Mouse (Mus musculus) midbrain, embryonic 12.5 days (tissue): ENCODE measurements around the gene 1700011M02Rik. TPM values are rescaled to one million over a fixed set of nuclear protein-coding genes. Genes with fewer than 3 reads are reported as not detected.
A peak's percentile ranks its signal among the peaks of the same experiment; 100 is the strongest.
"Not testable (repeated sequence)": the region's sequence is repeated elsewhere in the genome, so short reads cannot be mapped to it uniquely, and the experiment has no call there.

Experiments
- ATAC-seq: fragments of 200-750 bp; cut with Nextera tagmentation; 2 replicates; pipeline ENCODE4 v1.8.0; 2017; ENCODE audit warnings: low read depth, moderate TSS enrichment, moderate library complexity; ENCODE audit not compliant: low FRiP score
- H3K27ac ChIP-seq: fragments of 300-500 bp; sonication (generic); replicated peaks from 2 replicates; pipeline ENCODE4 v1.5.1; 2016; ENCODE audit warnings: mild to moderate bottlenecking
- H3K27me3 ChIP-seq: fragments of 300-500 bp; sonication (generic); 2 replicates; pipeline ENCODE4 v1.6.1; 2016; ENCODE audit warnings: mild to moderate bottlenecking
- H3K36me3 ChIP-seq: fragments of 300-500 bp; sonication (generic); 2 replicates; pipeline ENCODE4 v1.6.1; 2016
- H3K4me1 ChIP-seq: fragments of 300-500 bp; sonication (generic); 2 replicates; pipeline ENCODE4 v1.6.1; 2016
- H3K4me2 ChIP-seq: fragments of 300-500 bp; sonication (generic); replicated peaks from 2 replicates; pipeline ENCODE4 v1.6.1; 2016; ENCODE audit warnings: mild to moderate bottlenecking, moderate library complexity
- H3K4me3 ChIP-seq: fragments of 300-500 bp; sonication (generic); 2 replicates; pipeline ENCODE4 v1.5.1; 2016; ENCODE audit warnings: mild to moderate bottlenecking
- H3K9ac ChIP-seq: fragments of 300-500 bp; sonication (generic); replicated peaks from 2 replicates; pipeline ENCODE4 v1.6.1; 2016; ENCODE audit warnings: mild to moderate bottlenecking, moderate library complexity
- H3K9me3 ChIP-seq: fragments of 300-500 bp; sonication (generic); 2 replicates; pipeline ENCODE4 v1.6.1; 2016; ENCODE audit warnings: mild to moderate bottlenecking
- WGBS: fragments of 180-500 bp; shearing (Covaris S2); methylation state at CpG from one replicate; pipeline ENCODE4 v1.1.7; 2016; 5-methylcytosine and 5-hydroxymethylcytosine counted together
- polyA plus RNA-seq: library from polyadenylated mRNA; unstranded; fragments of >200 nt; fragmentation: Nextera tagmentation; extraction: Ambion mirVana; gene quantifications from 2 replicates; pipeline ENCODE4 v1.2.1, GENCODE M21; 2016

The 1700011M02Rik gene
- polyA plus RNA-seq = not detected in 2 replicates

DNA sequence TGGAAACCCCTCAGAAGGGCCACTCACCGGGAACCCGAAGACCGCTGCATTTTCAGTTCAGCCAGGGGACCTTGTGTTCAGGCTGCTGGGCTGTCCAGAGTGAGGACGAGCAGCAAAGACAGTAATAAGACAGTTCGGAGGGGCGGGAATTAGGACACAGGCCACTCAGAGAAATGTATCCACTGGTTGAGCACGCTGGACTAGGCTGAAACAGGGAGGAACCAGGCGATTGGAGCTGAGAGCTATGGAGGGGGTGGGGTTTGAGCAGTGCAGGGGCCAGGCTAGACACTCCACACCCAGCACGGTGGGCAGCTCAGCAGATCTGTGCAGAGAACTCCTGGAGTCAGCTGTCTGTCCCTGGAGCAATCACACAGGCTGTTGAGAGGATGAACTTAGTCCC is at the start of gene 1700011M02Rik, which contains the start of gene Dmrtc1a:
Gene 1700011M02Rik, plus strand, starts transcription at position 319 of the 400 bp plus-strand sequence.
Gene Dmrtc1a, minus strand, starts transcription at position 101 of the 400 bp plus-strand sequence.
- H3K4me2 ChIP-seq, H3K9ac ChIP-seq, H3K9me3 ChIP-seq, H3K4me1 ChIP-seq, H3K4me3 ChIP-seq, H3K36me3 ChIP-seq, H3K27ac ChIP-seq, ATAC-seq: not testable (repeated sequence)
- peaks cover 33% of the 10 kb centered on the region for H3K27me3 ChIP-seq
- WGBS = 88% methylated on average over 9 of the region's 9 CpGs

GRCm38 (mm10) chrX:102867871-102868270 is 40.8 kb upstream of the 1700011M02Rik start, which contains the start of gene 1700031F05Rik:
1700031F05Rik (minus strand) TSS chrX:102867971.
- H3K9ac ChIP-seq = no peak within 1 kb of the TSS
- H3K4me2 ChIP-seq = no peak within 1 kb of the TSS
- H3K27me3 ChIP-seq = peaks cover 3% of the 10 kb centered on the region; the same call in 1 of the 2 replicates
- no peak for ATAC-seq
- H3K36me3 ChIP-seq = no peaks in the 10 kb centered on the region
- H3K4me3 ChIP-seq = no peak within 1 kb of the TSS
- no peaks in the 10 kb centered on the region for H3K9me3 ChIP-seq
- no peak within 1 kb of the TSS for H3K27ac ChIP-seq
- WGBS = 89% methylated on average over 6 of the region's 6 CpGs
- H3K4me1 ChIP-seq = no peaks in the 10 kb centered on the region

DNA sequence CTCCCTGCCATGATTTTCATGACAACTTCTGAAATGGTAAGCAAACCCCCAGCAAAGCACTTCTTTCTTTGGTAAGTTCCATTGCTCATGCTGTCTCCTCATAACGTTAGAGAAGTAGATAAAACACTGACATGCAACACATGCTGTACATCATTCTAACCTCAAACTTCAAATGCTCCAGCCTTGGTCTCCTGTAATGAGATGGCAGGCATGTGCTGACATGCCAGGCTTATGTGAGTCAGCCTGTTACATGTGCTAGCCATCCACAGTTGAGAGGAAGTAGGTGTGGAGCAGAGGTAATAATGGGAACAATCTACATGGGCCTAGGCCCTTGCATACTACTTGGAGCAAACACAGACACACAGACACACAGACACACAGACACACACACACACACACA is 6.1 kb downstream of the 1700011M02Rik start:
- H3K36me3 ChIP-seq, H3K9me3 ChIP-seq, H3K4me1 ChIP-seq, ATAC-seq, H3K4me3 ChIP-seq, H3K27ac ChIP-seq, H3K9ac ChIP-seq, H3K4me2 ChIP-seq: not testable (repeated sequence)
- WGBS = 96% methylated on average over 1 of the region's 1 CpGs
- peaks cover 15% of the 10 kb centered on the region; the same call in 1 of the 2 replicates for H3K27me3 ChIP-seq

- not testable (repeated sequence) for H3K9me3 ChIP-seq, H3K9ac ChIP-seq, H3K4me2 ChIP-seq, H3K4me3 ChIP-seq, H3K27ac ChIP-seq, H3K4me1 ChIP-seq, H3K36me3 ChIP-seq
- peak; percentile 52; the same call in 1 of the 2 replicates for ATAC-seq
- H3K27me3 ChIP-seq = peaks cover 16% of the 10 kb centered on the region
- 23% methylated on average over 4 of the region's 4 CpGs for WGBS
Measured at GRCm38 (mm10) chrX:102926707-102927106, 18.0 kb downstream of the 1700011M02Rik start.

GRCm38 (mm10) chrX:102928072-102928471 is 19.4 kb downstream of the 1700011M02Rik start, which contains the start of gene 1700018G05Rik:
1700018G05Rik (plus strand) TSS chrX:102928372.
- not testable (repeated sequence) for ATAC-seq, H3K9ac ChIP-seq, H3K4me1 ChIP-seq, H3K4me2 ChIP-seq, H3K36me3 ChIP-seq, H3K9me3 ChIP-seq, H3K27ac ChIP-seq, H3K4me3 ChIP-seq
- peaks cover 11% of the 10 kb centered on the region for H3K27me3 ChIP-seq
- WGBS = 99% methylated on average over 6 of the region's 6 CpGs

DNA sequence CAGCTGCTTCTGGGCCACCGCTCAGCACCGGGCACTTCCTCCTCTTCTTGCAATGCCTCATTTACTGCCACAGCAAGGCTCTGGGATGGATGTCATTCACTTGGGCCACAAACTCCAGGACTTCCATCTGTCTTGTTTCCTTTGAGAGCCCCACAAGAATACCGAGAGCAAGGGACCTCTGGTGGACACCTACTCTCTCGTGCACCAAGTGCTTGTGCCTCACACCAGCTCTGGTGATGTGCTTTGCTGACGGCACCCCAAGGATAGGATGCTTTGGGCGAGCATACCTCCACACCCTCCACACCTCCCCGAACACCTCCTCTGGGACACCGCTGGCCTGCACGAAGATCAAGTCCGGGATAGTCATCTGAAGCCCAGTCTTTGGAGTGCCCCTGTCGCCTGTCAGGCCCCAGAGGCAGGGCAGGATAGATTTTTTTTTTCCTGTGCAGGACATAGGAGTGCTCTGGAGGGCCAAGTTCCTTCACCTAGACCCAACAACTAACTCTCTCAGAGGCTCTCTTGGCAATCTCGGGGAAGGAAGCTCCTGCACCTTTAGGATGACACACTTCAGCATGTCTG is 24.4 kb downstream of the 1700011M02Rik start:
- H3K27me3 ChIP-seq = peaks cover 44% of the 10 kb centered on the region
- WGBS = 52% methylated on average over 12 of the region's 12 CpGs
- ATAC-seq = no peak

GRCm38 (mm10) chrX:102933571-102934394 is 25.1 kb downstream of the 1700011M02Rik start:
- no peaks in the 10 kb centered on the region for H3K9me3 ChIP-seq
- H3K27ac ChIP-seq = no peak overlapping the region
- H3K4me3 ChIP-seq = peak overlapping the region; percentile 57
- H3K36me3 ChIP-seq = no peaks in the 10 kb centered on the region
- peak; percentile 89 for ATAC-seq
- H3K9ac ChIP-seq = peak overlapping the region; percentile 67
- H3K4me2 ChIP-seq = peak overlapping the region; percentile 64
- H3K4me1 ChIP-seq = no peaks in the 10 kb centered on the region
- WGBS = 29% methylated on average over 64 of the region's 68 CpGs
- peaks cover 39% of the 10 kb centered on the region for H3K27me3 ChIP-seq

More for the DNA sequence above, 24.4 kb downstream of the 1700011M02Rik start:
- no peak overlapping the region for H3K27ac ChIP-seq
- peak overlapping the region; percentile 57 for H3K4me3 ChIP-seq
- no peaks in the 10 kb centered on the region for H3K4me1 ChIP-seq
- no peaks in the 10 kb centered on the region for H3K9me3 ChIP-seq
- no peaks in the 10 kb centered on the region for H3K36me3 ChIP-seq
- peak overlapping the region; percentile 64 for H3K4me2 ChIP-seq
- H3K9ac ChIP-seq = peak overlapping the region; percentile 67

GRCm38 (mm10) chrX:102934395-102934764 is 25.7 kb downstream of the 1700011M02Rik start:
- H3K27me3 ChIP-seq = peaks cover 42% of the 10 kb centered on the region

GRCm38 (mm10) chrX:102936743-102937142 is 28.0 kb downstream of the 1700011M02Rik start:
- H3K36me3 ChIP-seq = no peaks in the 10 kb centered on the region
- WGBS = 73% methylated on average over 5 of the region's 5 CpGs
- no peak overlapping the region for H3K27ac ChIP-seq
- no peak overlapping the region for H3K4me2 ChIP-seq
- no peaks in the 10 kb centered on the region for H3K9me3 ChIP-seq
- peaks cover 44% of the 10 kb centered on the region for H3K27me3 ChIP-seq
- no peak for ATAC-seq
- no peak overlapping the region for H3K4me3 ChIP-seq
- no peaks in the 10 kb centered on the region for H3K4me1 ChIP-seq
- H3K9ac ChIP-seq = no peak overlapping the region

More at GRCm38 (mm10) chrX:102934395-102934764, 25.7 kb downstream of the 1700011M02Rik start:
- Histone ChIP-seq H3K4me3 (peak overlapping the region; percentile 57), H3K9me3 (no peaks in the 10 kb centered on the region), H3K36me3 (no peaks in the 10 kb centered on the region), H3K4me1 (no peaks in the 10 kb centered on the region), H3K4me2 (peak overlapping the region; percentile 64), H3K9ac (0 out of 2 replicates have a peak overlapping the region, but pooled peaks have one; percentile 67), H3K27ac (no peak overlapping the region)
- 56% methylated on average over 8 of the region's 8 CpGs for WGBS
- no peak for ATAC-seq

GRCm38 (mm10) chrX:102950136-102950535 is 41.4 kb downstream of the 1700011M02Rik start:
- H3K9ac ChIP-seq, H3K9me3 ChIP-seq, H3K4me2 ChIP-seq, H3K36me3 ChIP-seq, H3K4me3 ChIP-seq, H3K27me3 ChIP-seq, H3K4me1 ChIP-seq, ATAC-seq, H3K27ac ChIP-seq: not testable (repeated sequence)
- WGBS = 90% methylated on average over 11 of the region's 11 CpGs

DNA sequence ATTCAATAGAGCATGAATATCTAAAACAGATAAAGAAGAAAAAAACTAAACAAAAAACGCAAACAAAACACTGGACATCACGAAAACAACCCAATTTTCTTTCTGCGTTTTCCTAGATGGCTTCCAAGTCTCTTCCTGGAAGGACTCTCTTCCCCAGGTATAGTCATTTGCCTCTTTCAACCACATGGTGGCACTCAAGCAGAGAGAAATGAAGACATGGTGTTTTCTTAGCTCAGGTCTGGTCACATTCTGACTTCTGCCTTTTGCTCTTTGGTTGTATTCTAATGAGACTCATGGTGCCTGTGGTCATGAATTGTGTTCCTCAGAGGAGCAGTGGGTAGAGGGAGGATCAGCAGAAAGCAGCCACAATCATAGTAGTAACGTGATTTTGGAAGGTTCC is 50.2 kb downstream of the 1700011M02Rik start:
- H3K27me3 ChIP-seq = peaks cover 3% of the 10 kb centered on the region; the same call in 1 of the 2 replicates
- no peaks in the 10 kb centered on the region for H3K36me3 ChIP-seq
- H3K27ac ChIP-seq = no peak overlapping the region
- ATAC-seq = no peak
- no peaks in the 10 kb centered on the region for H3K4me1 ChIP-seq
- no peak overlapping the region for H3K4me2 ChIP-seq
- H3K9me3 ChIP-seq = no peaks in the 10 kb centered on the region
- WGBS = 45% methylated on average over 4 of the region's 4 CpGs
- no peak overlapping the region for H3K9ac ChIP-seq
- no peak overlapping the region for H3K4me3 ChIP-seq
